Mouse (Mus musculus) central nervous system, embryonic 11.5 days (tissue): ENCODE measurements around the gene Exo5. TPM values are rescaled to one million over a fixed set of nuclear protein-coding genes. Genes with fewer than 3 reads are reported as not detected.

Experiments
- polyA plus RNA-seq: library from polyadenylated mRNA; depleted of rRNA; stranded (reverse); fragments of >200 nt; gene quantifications from 2 replicates; pipeline ENCODE4 v1.2.3, GENCODE M21; 2012; rRNA removed

Gene Exo5
- 36.0 and 45.2 TPM in 2 replicates for polyA plus RNA-seq

GRCm38 (mm10) chr4:120924554-120925299, at the start of gene Exo5:
Gene Exo5, minus strand, starts transcription at chr4:120925017.

GRCm38 (mm10) chr4:120951428-120951973, 26.7 kb upstream of the Exo5 start, which contains the start of gene Zfp69:
Gene Zfp69, minus strand, starts transcription at chr4:120951699.

Other genes starting within 250 kb of the Exo5 start
- 3.0 and 5.9 TPM in 2 replicates for gene Kcnq4, start 176.4 kb downstream of the Exo5 start, polyA plus RNA-seq
- gene Nfyc, start 93.4 kb downstream of the Exo5 start, polyA plus RNA-seq: 58.8 and 154 TPM in 2 replicates
- gene Rims3, start 70.2 kb downstream of the Exo5 start, polyA plus RNA-seq: 6.1 and 6.8 TPM in 2 replicates
- 6.9 and 7.2 TPM in 2 replicates for gene Zfp69, start 26.7 kb upstream of the Exo5 start, polyA plus RNA-seq
- 16.3 and 21.6 TPM in 2 replicates for gene Smap2, start 92.2 kb upstream of the Exo5 start, polyA plus RNA-seq
- 17.6 and 26.3 TPM in 2 replicates for gene Col9a2, start 114.4 kb upstream of the Exo5 start, polyA plus RNA-seq
- gene Zmpste24, start 173.2 kb upstream of the Exo5 start, polyA plus RNA-seq: 17.8 and 20.5 TPM in 2 replicates
- gene Tmco2, start 184.2 kb upstream of the Exo5 start, polyA plus RNA-seq: not detected in 2 replicates